Mouse (Mus musculus) forebrain, postnatal 0 days (tissue): ENCODE measurements around the gene Grwd1. TPM values are rescaled to one million over a fixed set of nuclear protein-coding genes. Genes with fewer than 3 reads are reported as not detected.

Source experiments
- ATAC-seq: fragments of 200-750 bp; cut with Nextera tagmentation; 2 replicates; pipeline ENCODE4 v1.8.0; 2017; ENCODE audit warnings: mild to moderate bottlenecking, moderate library complexity
- DNase-seq: peaks from one replicate; pipeline ENCODE4 v3.0.0-alpha.2; 2015
- H3K27ac ChIP-seq: fragments of 300-500 bp; sonication (generic); 2 replicates; pipeline ENCODE4 v1.5.1; 2014; ENCODE audit warnings: low read depth, mild to moderate bottlenecking, antibody characterized with exemption, low read length, moderate library complexity, mixed read lengths
- H3K27me3 ChIP-seq: fragments of 300-500 bp; sonication (generic); 2 replicates; pipeline ENCODE4 v1.6.1; 2014; ENCODE audit warnings: mild to moderate bottlenecking, low read length, mixed read lengths; ENCODE audit not compliant: insufficient read depth
- H3K36me3 ChIP-seq: fragments of 300-500 bp; sonication (generic); 2 replicates; pipeline ENCODE4 v1.6.1; 2014; ENCODE audit warnings: mild to moderate bottlenecking, moderate library complexity; ENCODE audit not compliant: insufficient read depth
- H3K4me1 ChIP-seq: fragments of 300-500 bp; sonication (generic); 2 replicates; pipeline ENCODE4 v1.6.1; 2014; ENCODE audit warnings: antibody characterized with exemption; ENCODE audit not compliant: insufficient read depth
- H3K4me2 ChIP-seq: fragments of 300-500 bp; sonication (generic); 2 replicates; pipeline ENCODE4 v1.6.1; 2014; ENCODE audit warnings: low read depth, mild to moderate bottlenecking, moderate library complexity
- H3K4me3 ChIP-seq: fragments of 300-500 bp; sonication (generic); 2 replicates; pipeline ENCODE4 v1.5.1; 2014; ENCODE audit warnings: low read depth, low read length, mixed read lengths
- H3K9ac ChIP-seq: fragments of 300-500 bp; sonication (generic); 2 replicates; pipeline ENCODE4 v1.6.1; 2014; ENCODE audit warnings: mild to moderate bottlenecking
- H3K9me3 ChIP-seq: fragments of 300-500 bp; sonication (generic); 2 replicates; pipeline ENCODE4 v1.6.1; 2016; ENCODE audit warnings: low read length
- CTCF ChIP-seq: sonication (generic); IDR thresholded peaks from 2 replicates; pipeline ENCODE4 v1.5.1; 2016; ENCODE audit warnings: antibody characterized with exemption, control low read depth, low read depth
- WGBS: fragments of 180-500 bp; shearing (Covaris S2); extraction: QIAGEN DNeasy Blood & Tissue Kit; methylation state at CpG from one replicate; pipeline ENCODE4 v1.1.7; 2014; 5-methylcytosine and 5-hydroxymethylcytosine counted together
- polyA plus RNA-seq: library from polyadenylated mRNA; unstranded; fragments of >200 nt; fragmentation: Nextera tagmentation; extraction: Ambion mirVana; gene quantifications from 2 replicates; pipeline ENCODE4 v1.2.1, GENCODE M21; 2015
- total RNA-seq: library from RNA; depleted of rRNA; stranded (reverse); fragments of >200 nt; gene quantifications from 2 replicates; pipeline ENCODE4 v1.2.3, GENCODE M21; 2014; rRNA removed

Gene Grwd1
- total and polyA plus RNA-seq, 2 experiments from 2014 or later: 41.8 to 60.7 TPM

GRCm38 (mm10) chr7:45784524-45785372 is 46.0 kb downstream of the Grwd1 start, which contains the start of gene Sult2b1:
Gene Sult2b1 (minus strand): TSS chr7:45784669.
- ATAC-seq (peak; percentile 78), DNase-seq (peak; percentile 98)
- 12% methylated on average over 20 of the region's 20 CpGs for WGBS
- Histone ChIP-seq H3K4me1 (peaks cover 12% of the 10 kb centered on the region), H3K27ac (peak within 1 kb of the TSS; percentile 98), H3K36me3 (peaks cover 27% of the 10 kb centered on the region), H3K27me3 (no peaks in the 10 kb centered on the region), H3K4me3 (peak within 1 kb of the TSS; percentile 93), H3K9me3 (no peaks in the 10 kb centered on the region), H3K4me2 (peak within 1 kb of the TSS; percentile 83), H3K9ac (peak within 1 kb of the TSS; percentile 93)
- TF ChIP-seq CTCF: no peak

- Histone ChIP-seq H3K9ac (peak within 1 kb of the TSS; percentile 93), H3K4me3 (peak within 1 kb of the TSS; percentile 93), H3K27ac (peak within 1 kb of the TSS; percentile 98), H3K4me2 (peak within 1 kb of the TSS; percentile 83), H3K36me3 (peaks cover 16% of the 10 kb centered on the region), H3K9me3 (no peaks in the 10 kb centered on the region), H3K4me1 (peaks cover 12% of the 10 kb centered on the region), H3K27me3 (no peaks in the 10 kb centered on the region)
- under 1% methylated on average over 38 of the region's 38 CpGs for WGBS
- peak; percentile 50 for ATAC-seq
- peak; percentile 37 for TF ChIP-seq CTCF
- DNase-seq: peak; percentile 88
Observed at GRCm38 (mm10) chr7:45783511-45784091, 47.1 kb downstream of the Grwd1 start, which contains the start of gene Lmtk3. Gene Lmtk3 (plus strand): TSS chr7:45783738.

GRCm38 (mm10) chr7:45782271-45782670 is 48.5 kb downstream of the Grwd1 start:
- Histone ChIP-seq H3K4me2 (no peak overlapping the region), H3K27me3 (no peaks in the 10 kb centered on the region), H3K36me3 (peaks cover 2% of the 10 kb centered on the region; the same call in 1 of the 2 replicates), H3K9me3 (no peaks in the 10 kb centered on the region), H3K4me3 (no peak overlapping the region), H3K4me1 (peaks cover 12% of the 10 kb centered on the region), H3K9ac (no peak overlapping the region), H3K27ac (no peak overlapping the region)
- TF ChIP-seq CTCF: no peak
- ATAC-seq: no peak
- no peak for DNase-seq
- 75% methylated on average over 4 of the region's 4 CpGs for WGBS

GRCm38 (mm10) chr7:45779081-45779641 is 51.6 kb downstream of the Grwd1 start:
- TF ChIP-seq CTCF: no peak
- no peaks in the 10 kb centered on the region for H3K9me3 ChIP-seq
- H3K9ac ChIP-seq: no peak overlapping the region
- H3K27me3 ChIP-seq: no peaks in the 10 kb centered on the region
- WGBS: 22% methylated on average over 22 of the region's 22 CpGs
- H3K4me1 ChIP-seq: peaks cover 6% of the 10 kb centered on the region; the same call in 1 of the 2 replicates
- no peaks in the 10 kb centered on the region for H3K36me3 ChIP-seq
- H3K4me3 ChIP-seq: no peak overlapping the region
- H3K27ac ChIP-seq: no peak overlapping the region
- ATAC-seq: peak; percentile 5; the same call in 1 of the 2 replicates
- peak overlapping the region; percentile 13 for H3K4me2 ChIP-seq
- DNase-seq: no peak

- 85% methylated on average over 7 of the region's 7 CpGs for WGBS
- Histone ChIP-seq H3K36me3 (no peaks in the 10 kb centered on the region), H3K4me3 (no peak overlapping the region), H3K9me3 (no peaks in the 10 kb centered on the region), H3K4me1 (no peaks in the 10 kb centered on the region), H3K4me2 (no peak overlapping the region), H3K9ac (no peak overlapping the region), H3K27me3 (no peaks in the 10 kb centered on the region), H3K27ac (no peak overlapping the region)
- no peak for TF ChIP-seq CTCF
- DNase-seq (no peak), ATAC-seq (no peak)
Observed at GRCm38 (mm10) chr7:45775237-45775636, 55.5 kb downstream of the Grwd1 start.

Other genes with a start within 250 kb of the Grwd1 start
- gene Fgf21, start 215.5 kb downstream of the Grwd1 start, total RNA-seq: not detected in 2 replicates
- not detected in 2 replicates for gene Fgf21, start 215.5 kb downstream of the Grwd1 start, polyA plus RNA-seq
- 0.08 and 0.29 TPM in 2 replicates for gene Fut1, start 213.7 kb downstream of the Grwd1 start, total RNA-seq
- not detected in 2 replicates for gene Fut1, start 213.7 kb downstream of the Grwd1 start, polyA plus RNA-seq
- 0.08 and 0.14 TPM in 2 replicates for gene Izumo1, start 209.1 kb downstream of the Grwd1 start, total RNA-seq
- not detected in 2 replicates for gene Izumo1, start 209.1 kb downstream of the Grwd1 start, polyA plus RNA-seq
- gene Rasip1, start 203.5 kb downstream of the Grwd1 start, total RNA-seq: 26.5 and 37.4 TPM in 2 replicates
- 22.8 and 27.2 TPM in 2 replicates for gene Rasip1, start 203.5 kb downstream of the Grwd1 start, polyA plus RNA-seq
- 2.2 and 2.8 TPM in 2 replicates for gene Mamstr, start 191.0 kb downstream of the Grwd1 start, total RNA-seq
- 2.6 TPM in 2 replicates for gene Mamstr, start 191.0 kb downstream of the Grwd1 start, polyA plus RNA-seq
- 0.15 TPM in 1 of 2 replicates, not detected in the other for gene Fut2, start 164.6 kb downstream of the Grwd1 start, total RNA-seq
- gene Fut2, start 164.6 kb downstream of the Grwd1 start, polyA plus RNA-seq: 0.06 and 0.13 TPM in 2 replicates
- 0.23 and 0.33 TPM in 2 replicates for gene Ntn5, start 146.9 kb downstream of the Grwd1 start, total RNA-seq
- gene Ntn5, start 146.9 kb downstream of the Grwd1 start, polyA plus RNA-seq: 0.47 and 0.79 TPM in 2 replicates
- 0.52 and 0.62 TPM in 2 replicates for gene Sec1, start 136.5 kb downstream of the Grwd1 start, total RNA-seq
- 0.18 and 0.34 TPM in 2 replicates for gene Sec1, start 136.5 kb downstream of the Grwd1 start, polyA plus RNA-seq
- 104 and 122 TPM in 2 replicates for gene Car11, start 131.1 kb downstream of the Grwd1 start, total RNA-seq
- gene Car11, start 131.1 kb downstream of the Grwd1 start, polyA plus RNA-seq: 92.1 and 102 TPM in 2 replicates
- gene Dbp, start 125.9 kb downstream of the Grwd1 start, total RNA-seq: 9.0 and 11.7 TPM in 2 replicates
- 6.4 and 6.6 TPM in 2 replicates for gene Dbp, start 125.9 kb downstream of the Grwd1 start, polyA plus RNA-seq
- 891 and 1,057 TPM in 2 replicates for gene Rpl18, start 115.5 kb downstream of the Grwd1 start, total RNA-seq
- gene Rpl18, start 115.5 kb downstream of the Grwd1 start, polyA plus RNA-seq: 517 and 655 TPM in 2 replicates
- 19.6 and 21.5 TPM in 2 replicates for gene Sphk2, start 112.9 kb downstream of the Grwd1 start, total RNA-seq
- 16.5 and 18.7 TPM in 2 replicates for gene Sphk2, start 112.9 kb downstream of the Grwd1 start, polyA plus RNA-seq
- gene Fam83e, start 109.7 kb downstream of the Grwd1 start, total RNA-seq: 0.31 and 0.33 TPM in 2 replicates
- gene Fam83e, start 109.7 kb downstream of the Grwd1 start, polyA plus RNA-seq: 0.09 TPM in 1 of 2 replicates, not detected in the other
- not detected in 2 replicates for gene Spaca4, start 105.1 kb downstream of the Grwd1 start, total RNA-seq
- gene Spaca4, start 105.1 kb downstream of the Grwd1 start, polyA plus RNA-seq: not detected in 2 replicates
- 128 and 144 TPM in 2 replicates for gene Lmtk3, start 47.2 kb downstream of the Grwd1 start, total RNA-seq
- 8.9 and 12.5 TPM in 2 replicates for gene Lmtk3, start 47.2 kb downstream of the Grwd1 start, polyA plus RNA-seq
- gene Sult2b1, start 46.3 kb downstream of the Grwd1 start, total RNA-seq: 6.5 and 8.9 TPM in 2 replicates
- 9.6 and 10.0 TPM in 2 replicates for gene Sult2b1, start 46.3 kb downstream of the Grwd1 start, polyA plus RNA-seq
- gene Cyth2, start 16.4 kb downstream of the Grwd1 start, total RNA-seq: 253 and 270 TPM in 2 replicates
- 282 and 317 TPM in 2 replicates for gene Cyth2, start 16.4 kb downstream of the Grwd1 start, polyA plus RNA-seq
- gene Kcnj14, start 6.2 kb downstream of the Grwd1 start, total RNA-seq: 0.54 and 1.00 TPM in 2 replicates
- gene Kcnj14, start 6.2 kb downstream of the Grwd1 start, polyA plus RNA-seq: 0.48 and 1.1 TPM in 2 replicates
- 129 TPM in 2 replicates for gene Kdelr1, start 41.8 kb upstream of the Grwd1 start, total RNA-seq
- 45.8 and 49.6 TPM in 2 replicates for gene Kdelr1, start 41.8 kb upstream of the Grwd1 start, polyA plus RNA-seq
- 9.0 and 12.9 TPM in 2 replicates for gene Grin2d, start 47.4 kb upstream of the Grwd1 start, total RNA-seq
- 1.9 and 3.4 TPM in 2 replicates for gene Grin2d, start 47.4 kb upstream of the Grwd1 start, polyA plus RNA-seq
- 0.31 TPM in 1 of 2 replicates, not detected in the other for gene Syngr4, start 65.8 kb upstream of the Grwd1 start, total RNA-seq
- gene Syngr4, start 65.8 kb upstream of the Grwd1 start, polyA plus RNA-seq: 0.40 TPM in 2 replicates
- gene Tmem143, start 66.0 kb upstream of the Grwd1 start, total RNA-seq: 22.1 and 29.7 TPM in 2 replicates
- 4.9 and 5.7 TPM in 2 replicates for gene Tmem143, start 66.0 kb upstream of the Grwd1 start, polyA plus RNA-seq
- 10.0 and 22.7 TPM in 2 replicates for gene Emp3, start 90.5 kb upstream of the Grwd1 start, total RNA-seq
- gene Emp3, start 90.5 kb upstream of the Grwd1 start, polyA plus RNA-seq: 24.9 and 33.7 TPM in 2 replicates
- gene Ccdc114, start 93.1 kb upstream of the Grwd1 start, total RNA-seq: 4.3 and 5.8 TPM in 2 replicates
- 3.1 and 5.1 TPM in 2 replicates for gene Ccdc114, start 93.1 kb upstream of the Grwd1 start, polyA plus RNA-seq
- 0.54 and 0.62 TPM in 2 replicates for gene Abcc6, start 199.4 kb upstream of the Grwd1 start, total RNA-seq
- 0.11 and 0.34 TPM in 2 replicates for gene Abcc6, start 199.4 kb upstream of the Grwd1 start, polyA plus RNA-seq
- gene Nomo1, start 202.8 kb upstream of the Grwd1 start, total RNA-seq: 40.5 and 41.1 TPM in 2 replicates
- gene Nomo1, start 202.8 kb upstream of the Grwd1 start, polyA plus RNA-seq: 27.3 and 32.9 TPM in 2 replicates